Mouse (Mus musculus) kidney, adult 9 months (tissue): ENCODE data around the gene Tpsg1.
A peak's percentile ranks its signal among the peaks of the same experiment; 100 is the strongest.

ENCODE experiments used
- DNase-seq: peaks from one replicate; pipeline ENCODE4 v3.0.0; 2022

Gene Tpsg1

DNA sequence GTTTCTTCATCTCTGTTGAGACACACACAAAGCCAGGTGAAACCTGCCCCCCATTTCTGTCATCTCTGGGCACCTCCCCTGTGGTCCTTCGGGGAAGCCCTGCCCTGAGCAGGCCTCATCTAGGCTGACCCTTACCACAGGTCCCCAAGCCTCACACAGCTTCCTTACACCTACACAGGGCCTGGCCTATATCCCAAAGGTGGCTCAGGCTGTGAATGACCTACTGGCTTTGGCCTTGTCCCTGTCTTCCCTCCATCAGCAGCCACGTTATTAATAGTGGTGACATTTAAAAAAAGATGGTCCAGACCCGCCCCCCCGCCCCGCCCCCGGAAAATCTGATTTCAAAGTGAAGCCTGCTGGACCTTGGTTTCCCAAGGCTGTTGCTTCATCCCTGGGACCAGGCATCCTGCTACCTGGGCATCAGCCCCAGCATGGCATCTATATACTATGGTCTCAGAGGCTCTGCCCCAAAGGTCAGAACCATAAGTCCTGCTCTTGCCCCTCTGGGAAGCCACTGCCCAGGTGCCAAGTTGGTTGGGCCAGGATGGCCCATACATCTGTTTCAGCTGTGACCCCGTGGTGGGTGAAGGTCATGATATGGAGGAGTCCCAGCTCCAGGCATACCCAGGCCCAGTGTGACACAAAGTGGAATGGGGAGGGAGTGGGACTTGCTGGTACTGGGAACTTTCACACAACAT, 39.4 kb downstream of the Tpsg1 start:
- DNase-seq: no peak

DNA sequence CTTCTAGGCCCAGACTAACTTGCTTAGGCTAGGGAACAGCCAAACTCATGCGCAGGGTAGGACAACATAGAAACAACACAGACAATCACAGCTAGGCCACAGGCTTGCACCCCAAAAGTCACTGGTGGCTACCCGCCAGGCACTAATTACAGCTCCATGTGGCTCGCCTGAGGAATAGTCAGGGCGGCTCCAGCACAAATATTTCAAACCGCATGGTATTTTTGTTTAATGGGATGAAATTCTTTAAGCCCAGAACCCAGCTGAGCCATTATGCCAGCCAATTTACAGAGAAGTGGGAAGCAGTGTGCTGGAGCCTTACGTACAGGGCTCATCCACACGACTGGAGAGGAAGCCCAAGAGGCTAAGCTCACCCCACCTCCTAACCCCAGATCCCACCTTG, 40.5 kb downstream of the Tpsg1 start:
- no peak for DNase-seq

DNA sequence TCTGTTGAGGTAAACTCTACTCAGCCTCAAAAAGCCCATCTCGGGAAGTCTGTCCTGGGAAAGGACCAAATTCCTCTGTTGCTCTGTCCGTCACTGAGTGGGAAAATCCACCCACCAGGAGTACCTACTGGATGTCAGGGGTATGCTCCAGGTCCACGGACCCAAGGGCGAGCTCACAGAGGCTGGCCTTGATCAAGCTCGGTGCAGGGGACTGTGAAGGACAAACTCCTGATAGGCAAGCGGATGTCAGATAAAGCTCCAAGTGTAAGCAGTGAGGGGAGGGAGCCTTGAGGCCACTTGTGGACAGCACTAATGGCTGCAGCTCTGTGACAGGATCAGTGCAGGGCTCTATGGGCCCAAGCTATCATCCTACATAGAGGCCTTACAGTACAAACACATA, 41.1 kb downstream of the Tpsg1 start:
- DNase-seq: no peak

DNA sequence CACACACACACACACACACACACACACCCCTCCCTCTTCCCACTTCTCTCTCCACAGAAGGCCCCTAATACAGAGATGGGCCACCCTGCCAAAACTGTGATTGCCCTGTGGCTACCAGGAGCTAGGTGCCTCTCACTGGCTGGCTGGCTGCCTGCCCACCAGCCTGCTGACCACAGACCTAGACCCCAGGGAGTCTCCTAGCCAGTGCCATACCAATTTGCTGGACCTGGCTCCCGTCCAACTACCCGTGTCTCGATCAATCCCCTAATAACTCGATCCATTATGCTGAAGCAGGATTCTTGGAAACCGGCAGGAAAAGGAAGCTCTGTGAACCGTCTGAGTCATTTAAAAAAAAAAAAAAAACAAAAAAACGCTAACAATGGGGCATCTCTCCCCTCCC, 41.7 kb downstream of the Tpsg1 start:
- DNase-seq: no peak

DNA sequence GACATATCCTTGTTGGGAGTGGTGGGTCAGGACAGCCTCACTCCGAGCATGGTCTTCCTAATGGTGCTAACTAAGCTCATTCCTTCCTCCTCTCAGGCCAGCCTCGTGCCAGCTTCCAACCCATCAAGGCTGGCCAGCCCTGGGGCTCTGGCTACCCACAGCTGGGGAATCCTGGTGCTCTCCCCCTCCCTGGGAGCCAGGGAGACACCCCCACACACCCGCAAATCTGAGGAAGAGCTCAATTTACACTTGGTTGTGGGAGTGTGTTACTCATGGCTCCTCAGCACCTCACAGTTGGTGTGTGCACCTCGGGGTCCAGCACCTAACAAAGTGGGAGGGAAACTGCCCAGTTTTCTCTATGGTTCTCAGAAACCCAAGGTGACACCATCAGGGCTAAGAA, 42.2 kb downstream of the Tpsg1 start:
- DNase-seq: no peak

DNA sequence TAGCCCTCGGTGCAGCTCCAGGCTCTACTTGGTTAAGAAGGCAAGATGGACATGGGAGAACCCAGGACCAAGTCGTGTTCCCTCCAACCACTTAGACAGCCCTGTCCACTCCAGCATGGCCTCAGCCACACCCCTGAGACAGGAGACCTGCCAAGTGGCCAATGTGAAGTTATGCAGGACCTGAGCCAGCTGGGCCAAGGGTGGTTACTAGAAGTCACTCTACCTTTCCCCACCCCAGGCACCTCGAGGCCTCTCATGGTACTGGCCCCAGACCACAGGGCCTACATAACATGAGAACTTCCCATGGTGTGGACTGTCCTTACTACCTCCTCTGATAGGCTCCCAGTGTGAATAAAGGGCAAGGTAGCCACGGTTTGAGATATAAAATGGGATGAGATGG, 45.1 kb downstream of the Tpsg1 start:
- DNase-seq: peak; percentile 73

DNA sequence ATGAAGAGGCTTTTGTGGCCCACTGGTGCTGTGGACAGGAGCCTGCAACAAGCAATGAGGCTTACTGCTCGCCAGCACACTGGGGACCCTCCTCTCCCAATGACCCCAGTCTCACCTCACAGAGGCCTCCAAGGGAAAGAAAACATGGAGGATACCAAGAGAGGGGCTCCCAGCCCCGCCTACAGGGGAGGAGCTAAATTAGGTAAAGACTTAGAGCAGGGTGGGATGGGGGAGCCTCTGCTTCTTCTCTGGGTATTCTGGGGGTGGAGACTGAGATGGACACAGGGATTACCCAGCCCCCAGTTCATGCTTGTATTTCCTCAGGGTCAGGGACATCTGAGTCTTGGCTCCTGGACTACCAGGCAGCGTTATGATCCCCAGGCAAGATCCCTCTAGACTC, 45.8 kb downstream of the Tpsg1 start:
- DNase-seq: no peak

DNA sequence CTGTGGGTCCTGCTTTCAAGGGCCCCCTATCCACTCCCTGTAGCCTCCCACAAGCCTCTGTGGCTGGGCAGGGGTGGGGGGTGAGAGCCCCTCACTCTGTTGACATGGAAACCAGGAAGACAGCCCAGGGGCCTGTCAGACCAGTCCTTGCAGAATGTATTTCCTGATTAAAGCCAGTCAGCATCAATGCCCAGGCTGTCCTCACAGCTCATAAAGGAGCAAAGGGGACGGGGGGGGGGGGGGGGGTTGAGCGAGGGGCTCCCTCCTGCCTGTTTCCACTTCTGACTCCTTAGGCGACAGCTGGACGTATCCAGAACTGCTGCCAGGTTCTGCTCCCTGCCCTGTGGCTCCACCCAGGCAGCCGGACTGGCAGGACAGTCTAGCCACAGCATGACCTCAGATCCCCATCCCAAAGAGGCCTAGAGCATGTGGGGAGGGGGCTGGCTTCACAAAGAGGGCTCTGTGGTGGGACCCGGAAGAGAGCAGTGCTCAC, 46.4 kb downstream of the Tpsg1 start:
- no peak for DNase-seq

DNA sequence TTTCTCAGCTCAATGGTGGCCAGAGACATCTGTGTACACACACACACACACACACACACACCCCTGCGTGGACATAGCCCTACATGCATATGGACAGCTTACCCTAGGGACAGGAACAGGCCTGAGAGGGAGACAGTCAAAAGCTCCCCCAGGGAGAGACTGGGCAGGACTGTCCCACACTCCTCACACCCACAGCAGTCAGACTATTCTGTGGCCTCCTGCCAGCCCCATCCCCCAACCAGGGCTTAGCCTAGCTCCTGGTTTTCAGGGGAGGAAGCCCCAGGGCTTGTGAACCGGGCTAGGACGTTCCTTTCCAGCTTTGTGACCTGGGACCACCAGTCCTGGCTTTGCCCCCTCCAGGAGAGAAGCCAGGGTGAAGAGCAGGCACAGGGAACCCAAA, 47.1 kb downstream of the Tpsg1 start:
- DNase-seq: no peak

DNA sequence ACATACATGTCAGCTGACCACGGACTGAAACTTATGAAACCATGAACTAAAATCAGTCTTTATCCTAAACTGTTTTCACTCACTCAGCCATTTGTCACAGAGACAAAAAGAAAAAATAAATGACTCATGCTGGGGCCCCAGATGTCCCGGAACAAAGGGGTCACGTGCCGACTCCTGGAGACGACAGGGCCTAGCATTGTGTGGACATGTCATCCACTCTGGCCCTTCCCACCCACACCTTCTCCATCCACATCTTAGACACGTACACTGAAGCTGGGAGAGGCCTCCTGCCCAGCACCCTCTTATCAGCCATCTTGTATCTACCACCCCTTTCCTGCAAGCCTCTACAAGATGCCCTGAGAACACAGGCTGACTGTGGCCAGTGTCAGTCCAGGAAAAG, 48.9 kb downstream of the Tpsg1 start:
- no peak for DNase-seq

DNA sequence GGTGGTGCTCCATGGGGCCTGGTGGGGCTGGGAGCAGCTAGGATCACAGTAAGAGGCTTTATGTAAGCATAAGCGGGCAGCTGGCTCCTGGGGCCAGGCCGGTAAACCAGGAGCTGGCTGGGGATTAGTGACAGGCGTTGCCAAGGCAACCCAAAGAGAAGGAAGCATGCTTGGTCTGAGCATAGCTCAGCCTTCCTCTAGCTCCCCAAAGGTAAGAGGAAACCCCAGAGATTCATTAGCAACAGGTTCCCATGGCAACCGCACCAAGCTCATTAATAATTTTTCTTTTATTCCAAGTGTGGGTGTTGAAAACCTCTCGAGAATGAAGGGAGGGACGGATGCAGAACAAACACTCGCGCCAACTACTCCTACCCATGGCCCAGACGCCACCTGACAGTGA, 49.9 kb downstream of the Tpsg1 start:
- DNase-seq: no peak

DNA sequence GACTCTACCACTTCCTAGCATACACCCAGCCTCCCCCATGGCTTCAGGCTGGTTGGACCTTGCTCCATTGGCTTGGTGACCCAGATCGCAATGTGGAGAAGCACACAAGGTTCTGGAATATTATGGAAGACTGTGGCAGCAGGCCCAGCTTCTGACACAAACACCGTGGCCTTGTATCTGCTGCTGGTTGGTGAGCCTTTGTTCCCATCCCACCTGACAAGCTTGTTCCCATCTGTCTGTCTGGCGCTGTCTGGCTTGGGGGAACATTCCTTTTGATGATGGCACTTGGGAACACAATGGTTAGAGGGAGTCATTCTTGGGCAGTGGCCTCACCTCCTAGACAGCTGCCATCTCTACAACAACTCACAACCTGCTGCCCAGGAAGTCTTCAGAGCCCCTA, 51.9 kb downstream of the Tpsg1 start:
- DNase-seq: no peak
